Mouse (Mus musculus) lung, embryonic 15.5 days (tissue): ENCODE results near the gene Eif4e1b. TPM values are rescaled to one million over a fixed set of nuclear protein-coding genes. Genes with fewer than 3 reads are reported as not detected.

Experiments used
- ATAC-seq: fragments of 200-750 bp; cut with Nextera tagmentation; 2 replicates; pipeline ENCODE4 v1.8.0; 2017; ENCODE audit warnings: moderate number of reproducible peaks, borderline replicate concordance; ENCODE audit not compliant: low FRiP score, low TSS enrichment; ENCODE audit errors: extremely low read depth
- H3K27ac ChIP-seq: fragments of 300-500 bp; sonication (generic); 2 replicates; pipeline ENCODE4 v1.5.1; 2015; ENCODE audit warnings: moderate library complexity, mild to moderate bottlenecking, inconsistent platforms
- H3K27me3 ChIP-seq: fragments of 300-500 bp; sonication (generic); 2 replicates; pipeline ENCODE4 v1.6.1; 2015; ENCODE audit warnings: inconsistent platforms
- H3K36me3 ChIP-seq: fragments of 300-500 bp; sonication (generic); 2 replicates; pipeline ENCODE4 v1.6.1; 2015; ENCODE audit warnings: inconsistent platforms
- H3K4me1 ChIP-seq: fragments of 300-500 bp; sonication (generic); 2 replicates; pipeline ENCODE4 v1.6.1; 2015; ENCODE audit warnings: inconsistent platforms
- H3K4me2 ChIP-seq: fragments of 300-500 bp; sonication (generic); 2 replicates; pipeline ENCODE4 v1.6.1; 2015; ENCODE audit warnings: inconsistent platforms, mild to moderate bottlenecking, moderate library complexity
- H3K4me3 ChIP-seq: fragments of 300-500 bp; sonication (generic); 2 replicates; pipeline ENCODE4 v1.5.1; 2015; ENCODE audit warnings: mild to moderate bottlenecking, inconsistent platforms
- H3K9ac ChIP-seq: fragments of 300-500 bp; sonication (generic); 2 replicates; pipeline ENCODE4 v1.6.1; 2015; ENCODE audit warnings: inconsistent platforms
- H3K9me3 ChIP-seq: fragments of 300-500 bp; sonication (generic); 2 replicates; pipeline ENCODE4 v1.6.1; 2016; ENCODE audit warnings: inconsistent platforms
- WGBS: fragments of 180-500 bp; shearing (Covaris S2); methylation state at CpG from one replicate; pipeline ENCODE4 v1.1.7; 2015; 5-methylcytosine and 5-hydroxymethylcytosine counted together
- polyA plus RNA-seq: library from polyadenylated mRNA; unstranded; fragments of >200 nt; fragmentation: Nextera tagmentation; extraction: Ambion mirVana; gene quantifications from 2 replicates; pipeline ENCODE4 v1.2.1, GENCODE M21; 2015

The Eif4e1b gene
- polyA plus RNA-seq, 1 experiment from 2014 or later = not detected

DNA sequence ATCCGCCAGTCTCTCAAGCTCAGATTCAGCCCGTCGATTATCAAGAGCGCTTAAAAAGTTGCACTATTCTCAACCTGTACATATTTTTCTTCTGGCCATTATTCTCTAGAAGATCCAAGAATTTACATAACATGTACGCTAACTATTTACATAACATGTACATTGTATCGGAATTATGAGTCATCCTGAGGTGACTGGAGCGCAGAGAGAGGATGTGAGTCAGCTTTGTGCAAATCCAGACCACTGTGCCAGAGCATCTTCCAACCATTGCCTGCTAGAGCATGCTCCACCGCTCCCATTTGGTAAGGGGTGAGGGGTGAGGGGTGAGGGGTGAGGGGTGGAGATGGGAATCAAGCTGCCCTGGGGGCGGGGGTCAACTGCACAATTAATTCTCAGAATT is 29.6 kb downstream of the Eif4e1b start:
- Histone ChIP-seq H3K9ac (no peak overlapping the region), H3K4me2 (no peak overlapping the region), H3K4me1 (no peaks in the 10 kb centered on the region), H3K4me3 (no peak overlapping the region), H3K36me3 (no peaks in the 10 kb centered on the region), H3K9me3 (no peaks in the 10 kb centered on the region), H3K27ac (no peak overlapping the region), H3K27me3 (no peaks in the 10 kb centered on the region)
- 82% methylated on average over 9 of the region's 9 CpGs for WGBS
- no peak for ATAC-seq

DNA sequence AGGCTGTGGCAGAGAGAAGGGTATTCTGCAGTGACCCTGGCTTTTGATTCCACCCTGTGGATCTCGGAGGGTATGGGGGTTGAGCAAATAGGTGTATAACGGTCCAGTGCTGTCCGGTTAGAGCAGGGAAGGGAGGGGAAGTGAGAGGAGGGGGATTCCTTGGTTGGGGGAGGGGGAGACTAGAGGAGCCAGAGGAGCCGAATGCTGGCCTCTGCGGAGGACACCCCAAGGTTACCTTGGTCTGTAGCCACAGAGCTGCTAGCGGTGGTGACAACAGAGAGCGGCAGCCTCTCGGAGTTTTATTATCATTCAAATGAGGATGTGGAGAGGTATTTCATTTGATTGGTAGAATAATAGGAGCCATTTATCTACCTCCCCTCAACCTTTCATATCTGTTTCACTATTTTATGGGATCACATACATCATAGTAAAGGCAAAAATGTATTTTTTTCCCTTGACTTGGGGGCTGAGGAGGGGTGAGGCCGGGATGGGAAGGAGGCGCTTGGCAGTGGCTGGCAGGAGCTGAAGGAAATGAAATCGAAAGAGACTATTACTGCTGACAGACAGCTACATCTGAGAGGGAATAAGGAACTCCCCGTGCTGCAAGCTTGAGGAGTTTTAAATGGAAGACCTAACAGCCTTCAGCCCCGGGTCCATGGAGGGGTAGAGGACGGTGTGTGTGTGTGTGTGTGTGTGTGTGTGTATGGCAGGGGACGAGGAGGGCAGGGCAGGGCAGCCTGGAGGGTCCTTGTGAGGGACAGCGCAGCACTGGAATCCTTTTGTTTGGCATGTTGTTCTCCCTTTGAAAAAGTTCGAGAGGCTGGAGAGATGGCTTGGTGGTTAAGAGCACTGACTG is 34.8 kb downstream of the Eif4e1b start:
- Histone ChIP-seq H3K27me3 (no peaks in the 10 kb centered on the region), H3K4me2 (no peak overlapping the region), H3K9ac (no peak overlapping the region), H3K4me3 (no peak overlapping the region), H3K27ac (no peak overlapping the region), H3K4me1 (no peaks in the 10 kb centered on the region), H3K36me3 (no peaks in the 10 kb centered on the region), H3K9me3 (no peaks in the 10 kb centered on the region)
- no peak for ATAC-seq
- 37% methylated on average over 17 of the region's 17 CpGs for WGBS

DNA sequence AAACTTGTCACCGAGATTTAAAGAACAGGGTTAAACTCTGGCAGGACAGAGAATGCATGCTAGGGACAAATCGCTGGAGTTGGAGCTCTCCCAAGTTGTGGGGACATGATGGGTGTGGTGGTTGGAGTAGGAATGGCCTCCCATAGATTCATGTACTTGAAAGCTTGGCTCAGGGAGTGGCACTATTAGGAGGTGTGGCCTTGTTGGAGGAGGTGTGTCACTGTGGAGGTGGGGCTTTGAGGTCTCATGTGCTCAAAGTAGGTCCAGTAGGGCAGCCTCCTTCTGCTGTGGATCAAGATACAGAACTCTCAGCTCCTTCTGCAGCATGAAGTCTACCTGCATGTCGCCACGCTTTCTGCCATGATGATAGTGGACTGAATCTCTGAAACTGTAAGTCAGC is 37.3 kb downstream of the Eif4e1b start:
- WGBS = 72% methylated on average over 4 of the region's 4 CpGs
- ATAC-seq = no peak

GRCm38 (mm10) chr13:54821931-54822330 is 38.1 kb downstream of the Eif4e1b start:
- no peak for ATAC-seq
- Histone ChIP-seq H3K9ac (no peak overlapping the region), H3K36me3 (no peaks in the 10 kb centered on the region), H3K9me3 (no peaks in the 10 kb centered on the region), H3K4me3 (no peak overlapping the region), H3K27ac (no peak overlapping the region), H3K27me3 (no peaks in the 10 kb centered on the region), H3K4me1 (0 out of 2 replicates have a peak, but pooled peaks cover 5% of the 10 kb centered on the region), H3K4me2 (no peak overlapping the region)
- WGBS = 59% methylated on average over 2 of the region's 2 CpGs

More for the DNA sequence above, 37.3 kb downstream of the Eif4e1b start:
- H3K4me1 ChIP-seq = 0 out of 2 replicates have a peak, but pooled peaks cover 5% of the 10 kb centered on the region
- H3K9me3 ChIP-seq = no peaks in the 10 kb centered on the region
- H3K4me2 ChIP-seq = no peak overlapping the region
- H3K36me3 ChIP-seq = no peaks in the 10 kb centered on the region
- H3K27me3 ChIP-seq = no peaks in the 10 kb centered on the region
- no peak overlapping the region for H3K27ac ChIP-seq
- no peak overlapping the region for H3K4me3 ChIP-seq
- H3K9ac ChIP-seq = no peak overlapping the region

- Histone ChIP-seq H3K27ac (no peak overlapping the region), H3K9ac (no peak overlapping the region), H3K27me3 (no peaks in the 10 kb centered on the region), H3K9me3 (no peaks in the 10 kb centered on the region), H3K4me3 (0 out of 2 replicates have a peak overlapping the region, but pooled peaks have one; percentile 8), H3K4me2 (peak overlapping the region; percentile 43), H3K36me3 (no peaks in the 10 kb centered on the region), H3K4me1 (0 out of 2 replicates have a peak, but pooled peaks cover 5% of the 10 kb centered on the region)
- peak; percentile 40; the same call in 1 of the 2 replicates for ATAC-seq
- 16% methylated on average over 25 of the region's 25 CpGs for WGBS
These were observed 40.5 kb downstream of the Eif4e1b start for GRCm38 (mm10) chr13:54824111-54824931.

GRCm38 (mm10) chr13:54827992-54828391 is 44.2 kb downstream of the Eif4e1b start:
- Histone ChIP-seq H3K4me1 (0 out of 2 replicates have a peak, but pooled peaks cover 8% of the 10 kb centered on the region), H3K36me3 (no peaks in the 10 kb centered on the region), H3K4me2 (no peak overlapping the region), H3K9me3 (no peaks in the 10 kb centered on the region), H3K9ac (no peak overlapping the region), H3K4me3 (no peak overlapping the region), H3K27ac (no peak overlapping the region), H3K27me3 (no peaks in the 10 kb centered on the region)
- no peak for ATAC-seq
- WGBS = 58% methylated on average over 7 of the region's 7 CpGs

- Histone ChIP-seq H3K9me3 (no peaks in the 10 kb centered on the region), H3K4me2 (no peak overlapping the region), H3K4me3 (no peak overlapping the region), H3K9ac (no peak overlapping the region), H3K4me1 (0 out of 2 replicates have a peak, but pooled peaks cover 8% of the 10 kb centered on the region), H3K27me3 (no peaks in the 10 kb centered on the region), H3K36me3 (no peaks in the 10 kb centered on the region), H3K27ac (no peak overlapping the region)
- WGBS = 54% methylated on average over 6 of the region's 6 CpGs
- no peak for ATAC-seq
These were observed 44.7 kb downstream of the Eif4e1b start for GRCm38 (mm10) chr13:54828508-54828907.

- H3K4me1 ChIP-seq = 0 out of 2 replicates have a peak, but pooled peaks cover 8% of the 10 kb centered on the region
- no peak for ATAC-seq
- no peaks in the 10 kb centered on the region for H3K9me3 ChIP-seq
- H3K4me2 ChIP-seq = no peak overlapping the region
- no peaks in the 10 kb centered on the region for H3K27me3 ChIP-seq
- H3K27ac ChIP-seq = no peak overlapping the region
- H3K4me3 ChIP-seq = no peak overlapping the region
- no peak overlapping the region for H3K9ac ChIP-seq
- no peaks in the 10 kb centered on the region for H3K36me3 ChIP-seq
- 6% methylated on average over 13 of the region's 13 CpGs for WGBS
These were observed 45.7 kb downstream of the Eif4e1b start for GRCm38 (mm10) chr13:54829450-54829849.

DNA sequence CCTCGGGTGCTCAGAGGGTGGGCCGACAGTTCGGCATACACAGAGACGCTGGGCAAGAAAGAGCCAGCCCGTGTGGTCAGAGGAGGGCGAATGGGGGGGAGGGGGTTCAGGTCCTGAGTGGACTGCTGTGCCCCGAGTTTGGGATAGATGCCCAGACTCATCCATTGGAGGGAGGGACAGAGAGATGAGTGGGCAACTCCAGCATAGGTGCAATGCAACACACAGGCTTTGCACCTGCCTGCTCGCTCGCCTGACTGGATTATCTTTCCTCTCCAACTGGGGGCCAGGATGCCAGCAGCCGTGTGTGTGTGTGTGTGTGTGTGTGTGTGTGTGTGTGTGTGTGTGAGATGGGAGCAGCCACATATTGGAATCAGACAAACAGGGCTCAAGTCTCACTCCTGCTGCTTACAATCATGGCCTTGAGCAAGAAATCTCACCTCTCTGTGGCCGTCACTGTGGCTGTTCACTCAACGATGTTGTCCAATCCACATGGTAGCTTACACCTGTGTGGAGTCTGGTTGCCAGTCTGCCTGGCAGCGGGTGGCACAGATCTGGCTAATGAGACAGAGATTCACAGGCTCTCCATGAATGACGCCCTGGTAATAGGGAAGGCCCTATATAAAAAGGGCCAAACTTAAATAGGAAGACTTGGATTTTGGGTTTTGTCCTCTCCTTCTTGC is 52.7 kb downstream of the Eif4e1b start:
- Histone ChIP-seq H3K27ac (no peak overlapping the region), H3K27me3 (no peaks in the 10 kb centered on the region), H3K36me3 (no peaks in the 10 kb centered on the region), H3K9me3 (no peaks in the 10 kb centered on the region), H3K4me1 (peaks cover 16% of the 10 kb centered on the region), H3K4me2 (no peak overlapping the region), H3K4me3 (no peak overlapping the region), H3K9ac (no peak overlapping the region)
- no peak for ATAC-seq
- 79% methylated on average over 13 of the region's 14 CpGs for WGBS

DNA sequence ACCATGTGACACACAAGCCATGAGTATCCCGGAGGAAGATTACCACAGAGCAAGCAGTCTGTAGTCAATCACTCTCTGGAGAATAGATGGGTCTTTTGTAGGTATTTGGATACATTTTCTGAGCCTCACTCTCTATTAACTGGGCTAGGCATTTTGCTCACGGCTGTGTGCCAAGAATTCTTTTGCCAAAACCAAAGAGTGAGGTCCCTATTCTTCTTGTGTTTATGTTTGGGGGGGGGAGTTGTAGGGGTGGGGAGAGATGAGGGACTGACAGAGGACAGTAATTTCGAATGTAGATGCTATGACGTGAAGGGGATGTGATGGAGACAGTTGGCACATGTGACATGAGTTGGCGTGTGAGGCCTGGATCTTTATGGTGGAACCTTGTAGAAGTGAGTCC is 53.3 kb downstream of the Eif4e1b start:
- ATAC-seq = peak; percentile 44; the same call in 1 of the 2 replicates
- peak overlapping the region; percentile 33; the same call in 1 of the 2 replicates for H3K4me2 ChIP-seq
- H3K9ac ChIP-seq = no peak overlapping the region
- H3K4me3 ChIP-seq = no peak overlapping the region
- no peak overlapping the region for H3K27ac ChIP-seq
- WGBS = 35% methylated on average over 5 of the region's 5 CpGs
- H3K4me1 ChIP-seq = peaks cover 16% of the 10 kb centered on the region
- H3K27me3 ChIP-seq = no peaks in the 10 kb centered on the region
- H3K36me3 ChIP-seq = no peaks in the 10 kb centered on the region
- no peaks in the 10 kb centered on the region for H3K9me3 ChIP-seq

- Histone ChIP-seq H3K4me3 (no peak overlapping the region), H3K9ac (no peak overlapping the region), H3K27me3 (no peaks in the 10 kb centered on the region), H3K4me1 (peaks cover 16% of the 10 kb centered on the region), H3K27ac (no peak overlapping the region), H3K4me2 (peak overlapping the region; percentile 33; the same call in 1 of the 2 replicates), H3K9me3 (no peaks in the 10 kb centered on the region), H3K36me3 (no peaks in the 10 kb centered on the region)
- ATAC-seq = peak; percentile 79; the same call in 1 of the 2 replicates
- 8% methylated on average over 9 of the region's 9 CpGs for WGBS
These were observed 53.7 kb downstream of the Eif4e1b start for GRCm38 (mm10) chr13:54837471-54837889.
